Mouse (Mus musculus) heart, embryonic 11.5 days (tissue): ENCODE results near the gene Zmynd12. TPM values are rescaled to one million over a fixed set of nuclear protein-coding genes. Genes with fewer than 3 reads are reported as not detected.

Source experiments
- ATAC-seq: fragments of 200-750 bp; cut with Nextera tagmentation; replicated peaks from 2 replicates; pipeline ENCODE4 v1.8.0; 2017; ENCODE audit warnings: moderate library complexity; ENCODE audit not compliant: insufficient number of reproducible peaks, low FRiP score, low TSS enrichment
- H3K27ac ChIP-seq: fragments of 300-500 bp; sonication (generic); 2 replicates; pipeline ENCODE4 v1.5.1; 2014; ENCODE audit warnings: mild to moderate bottlenecking, low read depth, low read length
- H3K27me3 ChIP-seq: fragments of 300-500 bp; sonication (generic); 2 replicates; pipeline ENCODE4 v1.6.1; 2014; ENCODE audit warnings: mild to moderate bottlenecking, low read length, mixed read lengths; ENCODE audit not compliant: control insufficient read depth, insufficient read depth
- H3K36me3 ChIP-seq: fragments of 300-500 bp; sonication (generic); 2 replicates; pipeline ENCODE4 v1.6.1; 2014; ENCODE audit warnings: mild to moderate bottlenecking, low read length, moderate library complexity, mixed read lengths; ENCODE audit not compliant: control insufficient read depth, insufficient read depth
- H3K4me1 ChIP-seq: fragments of 300-500 bp; sonication (generic); 2 replicates; pipeline ENCODE4 v1.6.1; 2014; ENCODE audit warnings: low read length; ENCODE audit not compliant: control insufficient read depth, insufficient read depth
- H3K4me2 ChIP-seq: fragments of 300-500 bp; sonication (generic); 2 replicates; pipeline ENCODE4 v1.6.1; 2014; ENCODE audit warnings: mild to moderate bottlenecking, moderate library complexity
- H3K4me3 ChIP-seq: fragments of 300-500 bp; sonication (generic); 2 replicates; pipeline ENCODE4 v1.5.1; 2014; ENCODE audit warnings: low read depth, low read length
- H3K9ac ChIP-seq: fragments of 300-500 bp; sonication (generic); 2 replicates; pipeline ENCODE4 v1.6.1; 2014; ENCODE audit warnings: mild to moderate bottlenecking, low read depth, low read length, moderate library complexity
- H3K9me3 ChIP-seq: fragments of 300-500 bp; sonication (generic); replicated peaks from 2 replicates; pipeline ENCODE4 v1.6.1; 2016; ENCODE audit warnings: low read length; ENCODE audit not compliant: control insufficient read depth
- WGBS: fragments of 180-500 bp; shearing (Covaris S2); extraction: QIAGEN DNeasy Blood & Tissue Kit; methylation state at CpG from one replicate; pipeline ENCODE4 v1.1.7; 2014; ENCODE audit not compliant: insufficient replicate concordance; 5-methylcytosine and 5-hydroxymethylcytosine counted together
- polyA plus RNA-seq: library from polyadenylated mRNA; unstranded; fragments of >200 nt; fragmentation: Nextera tagmentation; extraction: Ambion mirVana; gene quantifications from 2 replicates; pipeline ENCODE4 v1.2.1, GENCODE M21; 2014

Gene Zmynd12
- polyA plus RNA-seq, 1 experiment from 2014 or later: not detected

- H3K9ac ChIP-seq: no peak overlapping the region
- H3K27me3 ChIP-seq: no peaks in the 10 kb centered on the region; the same call in 1 of the 2 replicates
- ATAC-seq: no peak
- H3K4me3 ChIP-seq: no peak overlapping the region
- no peak overlapping the region for H3K27ac ChIP-seq
- no peaks in the 10 kb centered on the region for H3K9me3 ChIP-seq
- H3K4me1 ChIP-seq: no peaks in the 10 kb centered on the region
- 31% methylated on average over 5 of the region's 5 CpGs for WGBS
- no peak overlapping the region for H3K4me2 ChIP-seq
- no peaks in the 10 kb centered on the region for H3K36me3 ChIP-seq
Observed at GRCm38 (mm10) chr4:119473150-119473549, 50.5 kb downstream of the Zmynd12 start.

DNA sequence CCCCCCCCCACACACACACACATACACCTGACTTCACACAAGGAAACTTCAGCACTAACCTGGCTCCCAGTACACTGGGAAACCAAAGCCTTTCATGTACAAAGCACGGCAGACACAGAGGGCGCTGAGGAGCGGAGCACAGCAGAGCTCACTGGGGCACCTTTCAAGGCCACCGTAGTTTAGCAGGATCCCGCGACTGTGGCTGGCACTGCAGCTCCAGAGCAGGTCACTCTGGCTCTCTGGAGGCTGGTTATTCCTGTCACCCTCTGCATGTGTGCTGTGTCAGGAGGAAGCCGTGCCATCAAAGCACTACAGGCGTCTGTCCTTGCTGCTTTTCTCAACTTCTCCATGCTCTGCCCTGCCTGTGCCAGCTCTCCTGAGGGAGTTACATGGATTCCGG is 60.4 kb downstream of the Zmynd12 start:
- Histone ChIP-seq H3K36me3 (no peaks in the 10 kb centered on the region), H3K4me2 (peak overlapping the region; percentile 3; the same call in 1 of the 2 replicates), H3K4me3 (no peak overlapping the region), H3K9me3 (no peaks in the 10 kb centered on the region), H3K27me3 (no peaks in the 10 kb centered on the region; the same call in 1 of the 2 replicates), H3K9ac (no peak overlapping the region), H3K27ac (no peak overlapping the region), H3K4me1 (no peaks in the 10 kb centered on the region)
- 50% methylated on average over 9 of the region's 9 CpGs for WGBS
- ATAC-seq: no peak

DNA sequence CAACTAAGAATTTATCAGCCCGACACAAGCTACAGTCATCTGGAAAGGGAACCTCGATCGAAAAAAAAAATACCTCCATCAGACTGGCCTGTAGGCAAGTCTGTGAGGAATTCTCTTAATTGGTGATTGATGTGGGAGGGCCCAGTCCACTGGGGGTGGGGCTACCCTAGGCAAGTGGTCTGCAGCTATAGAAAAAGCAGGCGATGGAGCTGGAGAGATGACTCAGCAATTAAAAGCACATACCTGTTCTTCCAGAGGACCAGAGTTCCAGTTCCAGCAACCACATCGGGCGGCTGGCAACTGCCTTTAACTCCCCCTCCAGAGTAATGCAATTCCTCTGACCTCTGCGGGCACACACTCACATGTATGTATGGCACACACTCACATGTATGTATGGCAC is 62.3 kb downstream of the Zmynd12 start:
- 70% methylated on average over 7 of the region's 7 CpGs for WGBS
- H3K36me3 ChIP-seq: no peaks in the 10 kb centered on the region
- H3K27ac ChIP-seq: no peak overlapping the region
- H3K4me3 ChIP-seq: no peak overlapping the region
- H3K4me2 ChIP-seq: no peak overlapping the region
- no peaks in the 10 kb centered on the region; the same call in 1 of the 2 replicates for H3K27me3 ChIP-seq
- H3K9me3 ChIP-seq: no peaks in the 10 kb centered on the region
- H3K4me1 ChIP-seq: no peaks in the 10 kb centered on the region
- H3K9ac ChIP-seq: no peak overlapping the region
- ATAC-seq: no peak

- no peak overlapping the region for H3K9ac ChIP-seq
- H3K36me3 ChIP-seq: no peaks in the 10 kb centered on the region
- H3K27ac ChIP-seq: no peak overlapping the region
- H3K27me3 ChIP-seq: peaks cover 19% of the 10 kb centered on the region
- H3K4me3 ChIP-seq: no peak overlapping the region
- peaks cover 5% of the 10 kb centered on the region; the same call in 1 of the 2 replicates for H3K4me1 ChIP-seq
- H3K4me2 ChIP-seq: no peak overlapping the region
- ATAC-seq: no peak
- H3K9me3 ChIP-seq: no peaks in the 10 kb centered on the region; the same call in 1 of the 2 replicates
- 85% methylated on average over 10 of the region's 10 CpGs for WGBS
Observed at GRCm38 (mm10) chr4:119489666-119490065, 67.1 kb downstream of the Zmynd12 start.

DNA sequence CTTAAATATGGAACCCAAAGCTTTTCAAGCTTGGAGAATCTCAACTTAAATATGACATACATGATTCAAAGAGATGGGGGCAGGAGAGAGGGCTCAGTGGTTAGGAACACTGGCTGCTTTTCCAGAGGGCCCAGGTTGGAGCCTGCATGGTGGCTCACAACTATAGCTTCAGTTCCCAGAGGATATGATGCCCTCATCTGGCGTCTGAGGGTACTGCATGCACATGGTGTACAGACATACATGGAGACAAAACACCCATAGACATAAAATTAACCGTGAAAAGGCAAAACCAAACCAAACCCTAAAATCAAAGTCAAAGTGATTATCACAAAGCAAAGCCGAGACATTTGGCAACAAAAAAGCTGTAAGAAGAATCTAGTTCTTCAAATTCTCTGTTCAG is 68.2 kb downstream of the Zmynd12 start:
- H3K36me3 ChIP-seq: no peaks in the 10 kb centered on the region

DNA sequence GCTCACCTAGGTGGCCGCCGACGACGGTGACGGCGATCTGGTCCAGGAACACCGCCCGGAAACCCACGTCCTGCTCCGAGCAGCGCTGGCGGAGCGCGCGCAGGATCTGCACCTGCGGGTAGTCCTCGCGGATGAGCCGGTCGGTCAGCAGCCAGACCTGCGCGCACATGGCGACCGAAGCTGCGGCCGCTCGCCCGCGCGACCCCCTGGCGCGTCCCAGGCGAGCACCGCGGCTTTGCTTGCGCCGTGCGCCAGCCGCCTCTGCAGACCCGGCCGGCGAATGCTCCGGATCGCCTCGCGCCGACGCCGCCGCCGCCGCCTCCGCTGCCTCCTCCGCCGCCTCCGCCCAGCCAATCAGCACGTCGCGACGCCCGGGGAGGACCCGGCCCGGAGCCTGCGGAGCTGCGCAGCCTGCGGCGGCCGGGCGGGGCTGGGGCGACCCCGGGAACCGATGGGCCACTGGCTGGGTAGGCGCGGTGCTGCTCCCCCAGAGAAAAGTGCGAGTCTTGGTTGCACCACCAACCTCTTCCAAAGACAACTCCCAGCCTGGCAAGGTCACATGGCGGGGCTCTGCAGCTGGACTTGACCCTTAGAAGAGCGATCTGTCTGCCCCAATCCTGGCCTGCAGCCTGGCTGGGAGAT is 69.8 kb downstream of the Zmynd12 start, which contains the start of gene Rimkla:
TSS of gene Rimkla (minus strand) at position 338 of the 642 bp plus-strand sequence.
- H3K27me3 ChIP-seq: peaks cover 23% of the 10 kb centered on the region
- peak; percentile 66 for ATAC-seq
- H3K27ac ChIP-seq: no peak within 1 kb of the TSS
- peaks cover 5% of the 10 kb centered on the region; the same call in 1 of the 2 replicates for H3K4me1 ChIP-seq
- H3K9me3 ChIP-seq: no peaks in the 10 kb centered on the region; the same call in 1 of the 2 replicates
- under 1% methylated on average over 76 of the region's 77 CpGs for WGBS
- H3K4me2 ChIP-seq: peak within 1 kb of the TSS; percentile 80
- H3K9ac ChIP-seq: peak within 1 kb of the TSS; percentile 67
- H3K36me3 ChIP-seq: no peaks in the 10 kb centered on the region
- peak within 1 kb of the TSS; percentile 61 for H3K4me3 ChIP-seq

More for the DNA sequence above, 68.2 kb downstream of the Zmynd12 start:
- Histone ChIP-seq H3K4me3 (no peak overlapping the region), H3K4me1 (peaks cover 5% of the 10 kb centered on the region; the same call in 1 of the 2 replicates), H3K9me3 (no peaks in the 10 kb centered on the region; the same call in 1 of the 2 replicates), H3K27me3 (peaks cover 23% of the 10 kb centered on the region), H3K27ac (no peak overlapping the region), H3K4me2 (no peak overlapping the region), H3K9ac (no peak overlapping the region)
- 68% methylated on average over 3 of the region's 3 CpGs for WGBS
- no peak for ATAC-seq

DNA sequence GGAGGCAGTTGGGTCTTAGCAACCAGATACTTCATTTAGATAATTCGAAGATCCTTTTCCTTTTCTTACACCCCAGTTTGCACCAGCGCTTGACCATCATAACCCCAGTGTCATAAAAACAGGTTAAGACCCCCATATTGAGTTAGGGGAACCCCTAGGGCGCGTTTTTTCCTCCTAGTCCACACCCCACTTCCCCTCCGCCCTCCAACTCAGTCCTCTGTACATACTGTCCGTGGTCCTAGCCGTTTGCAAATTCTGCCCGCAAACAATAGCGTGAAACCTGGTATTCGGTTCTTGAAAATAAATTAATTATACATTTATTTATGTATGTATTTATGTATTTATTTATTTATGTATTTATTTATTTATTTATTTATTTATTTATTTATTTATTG is 70.3 kb downstream of the Zmynd12 start:
- 36% methylated on average over 10 of the region's 10 CpGs for WGBS
- peak overlapping the region; percentile 67; the same call in 1 of the 2 replicates for H3K9ac ChIP-seq
- peaks cover 5% of the 10 kb centered on the region; the same call in 1 of the 2 replicates for H3K4me1 ChIP-seq
- ATAC-seq: no peak
- H3K4me3 ChIP-seq: peak overlapping the region; percentile 61
- H3K9me3 ChIP-seq: no peaks in the 10 kb centered on the region; the same call in 1 of the 2 replicates
- peaks cover 23% of the 10 kb centered on the region for H3K27me3 ChIP-seq
- no peak overlapping the region for H3K27ac ChIP-seq
- peak overlapping the region; percentile 80 for H3K4me2 ChIP-seq
- no peaks in the 10 kb centered on the region for H3K36me3 ChIP-seq

DNA sequence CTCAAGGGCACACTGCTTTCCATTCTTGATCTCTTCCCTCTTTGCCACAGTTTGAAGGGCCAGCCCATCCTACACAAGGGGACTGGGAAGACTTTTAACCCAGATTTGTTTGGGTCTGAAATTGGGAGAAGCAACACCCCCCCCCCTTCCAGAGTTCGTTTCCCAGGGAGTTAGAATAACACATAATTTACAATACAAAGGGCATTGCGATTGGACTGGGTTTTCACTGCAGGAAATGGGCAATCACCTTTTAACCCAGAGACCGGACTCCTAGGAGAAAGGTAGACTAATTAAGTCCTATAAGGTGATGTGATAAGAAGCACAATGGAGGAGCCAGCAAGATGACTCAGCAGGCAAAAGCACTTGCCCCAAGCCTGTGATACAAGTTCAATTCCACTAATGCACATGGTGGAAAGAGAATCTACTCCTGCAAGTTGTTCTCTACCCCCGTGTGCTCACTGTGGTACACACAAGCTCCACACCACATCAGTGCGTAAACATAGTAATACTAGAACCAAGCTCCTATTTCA is 75.8 kb downstream of the Zmynd12 start:
- Histone ChIP-seq H3K4me3 (no peak overlapping the region), H3K27me3 (peaks cover 10% of the 10 kb centered on the region; the same call in 1 of the 2 replicates), H3K36me3 (no peaks in the 10 kb centered on the region), H3K4me2 (no peak overlapping the region), H3K27ac (no peak overlapping the region), H3K4me1 (no peaks in the 10 kb centered on the region), H3K9me3 (no peaks in the 10 kb centered on the region), H3K9ac (no peak overlapping the region)
- ATAC-seq: no peak
- 65% methylated on average over 5 of the region's 5 CpGs for WGBS
